Mouse (Mus musculus) limb, embryonic 15.5 days (tissue): ENCODE data around the gene Hlcs. TPM values are rescaled to one million over a fixed set of nuclear protein-coding genes. Genes with fewer than 3 reads are reported as not detected.
A peak's percentile ranks its signal among the peaks of the same experiment; 100 is the strongest.

ENCODE experiments used
- ATAC-seq: fragments of 200-750 bp; cut with Nextera tagmentation; 2 replicates; pipeline ENCODE4 v1.8.0; 2017; ENCODE audit warnings: low read depth, moderate TSS enrichment; ENCODE audit not compliant: insufficient number of reproducible peaks, low FRiP score, low TSS enrichment
- H3K27ac ChIP-seq: fragments of 300-500 bp; sonication (generic); 2 replicates; pipeline ENCODE4 v1.5.1; 2015; ENCODE audit warnings: moderate library complexity, mild to moderate bottlenecking, inconsistent platforms
- H3K27me3 ChIP-seq: fragments of 300-500 bp; sonication (generic); 2 replicates; pipeline ENCODE4 v1.6.1; 2015; ENCODE audit warnings: inconsistent platforms
- H3K36me3 ChIP-seq: fragments of 300-500 bp; sonication (generic); 2 replicates; pipeline ENCODE4 v1.6.1; 2015; ENCODE audit warnings: inconsistent platforms
- H3K4me1 ChIP-seq: fragments of 300-500 bp; sonication (generic); 2 replicates; pipeline ENCODE4 v1.6.1; 2015; ENCODE audit warnings: inconsistent platforms
- H3K4me2 ChIP-seq: fragments of 300-500 bp; sonication (generic); 2 replicates; pipeline ENCODE4 v1.6.1; 2015; ENCODE audit warnings: mild to moderate bottlenecking, inconsistent platforms
- H3K4me3 ChIP-seq: fragments of 300-500 bp; sonication (generic); 2 replicates; pipeline ENCODE4 v1.5.1; 2015; ENCODE audit warnings: mild to moderate bottlenecking, inconsistent platforms
- H3K9ac ChIP-seq: fragments of 300-500 bp; sonication (generic); 2 replicates; pipeline ENCODE4 v1.6.1; 2015; ENCODE audit warnings: inconsistent platforms
- H3K9me3 ChIP-seq: fragments of 300-500 bp; sonication (generic); 2 replicates; pipeline ENCODE4 v1.6.1; 2016; ENCODE audit warnings: inconsistent platforms
- WGBS: fragments of 180-500 bp; shearing (Covaris S2); methylation state at CpG from one replicate; pipeline ENCODE4 v1.1.7; 2015; 5-methylcytosine and 5-hydroxymethylcytosine counted together
- polyA plus RNA-seq: library from polyadenylated mRNA; unstranded; fragments of >200 nt; fragmentation: Nextera tagmentation; extraction: Ambion mirVana; gene quantifications from 2 replicates; pipeline ENCODE4 v1.2.1, GENCODE M21; 2015

Hlcs gene
- polyA plus RNA-seq, 1 experiment from 2014 or later, result 7.8 TPM

DNA sequence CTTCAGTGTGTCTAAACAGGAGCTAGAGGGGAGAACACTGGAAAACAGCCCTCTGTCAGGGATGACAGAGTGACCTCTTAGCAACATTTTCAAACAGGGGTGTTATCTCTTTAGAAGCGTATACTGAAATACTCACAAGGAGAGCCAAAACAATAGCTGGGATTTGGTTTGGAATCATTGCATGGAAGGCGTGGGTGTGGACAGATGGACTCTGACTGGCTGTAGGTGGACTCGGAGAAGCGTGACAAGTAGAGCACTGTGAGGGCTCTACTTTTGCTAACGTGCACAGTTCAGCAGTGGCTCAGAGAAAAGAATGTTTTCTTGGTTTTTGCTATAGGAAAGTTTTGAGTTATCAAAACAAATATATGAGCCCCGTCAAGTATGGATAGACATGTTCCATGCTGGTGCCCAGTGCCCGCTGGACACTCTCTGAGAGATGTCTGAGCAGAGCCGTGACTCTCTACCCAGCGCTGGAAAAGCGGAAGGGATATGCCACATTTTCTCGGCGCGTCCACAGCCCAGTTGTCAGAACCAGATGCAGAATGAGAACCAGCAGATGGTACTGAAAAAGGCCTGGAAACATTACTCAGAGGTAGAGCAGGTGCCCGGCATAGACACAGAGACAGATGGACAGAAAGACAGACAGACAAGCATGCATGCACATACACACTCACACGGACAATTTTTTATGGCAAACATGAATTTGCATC, 62.6 kb downstream of the Hlcs start:
- no peak overlapping the region for H3K27ac ChIP-seq
- no peak for ATAC-seq

DNA sequence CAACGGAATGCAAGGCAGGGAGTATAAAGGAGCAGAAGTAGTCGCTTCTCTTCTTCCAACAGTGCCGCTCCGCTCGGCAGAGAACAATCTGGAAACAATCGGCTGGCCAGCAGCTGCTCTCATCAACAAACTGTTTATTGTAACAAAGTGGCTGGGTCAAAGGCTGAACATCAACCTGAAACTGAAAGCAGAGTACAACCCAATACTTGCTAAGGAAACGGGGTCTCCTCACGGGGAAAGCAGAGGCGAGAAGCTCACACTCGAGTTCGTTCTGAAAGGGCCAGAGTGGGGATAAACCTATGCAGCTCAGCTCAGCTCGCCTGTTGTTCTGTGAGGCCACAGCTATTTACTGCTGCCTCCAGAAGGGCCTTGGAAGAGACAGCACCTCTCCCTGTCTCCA, 63.2 kb downstream of the Hlcs start:
- Histone ChIP-seq H3K9me3 (no peaks in the 10 kb centered on the region), H3K27me3 (peaks cover 25% of the 10 kb centered on the region; the same call in 1 of the 2 replicates), H3K4me3 (no peak overlapping the region), H3K36me3 (no peaks in the 10 kb centered on the region), H3K9ac (no peak overlapping the region), H3K4me1 (peaks cover 38% of the 10 kb centered on the region), H3K4me2 (peak overlapping the region; percentile 8; the same call in 1 of the 2 replicates), H3K27ac (no peak overlapping the region)
- 37% methylated on average over 12 of the region's 12 CpGs for WGBS
- no peak for ATAC-seq

More for the DNA sequence above, 62.6 kb downstream of the Hlcs start:
- peaks cover 22% of the 10 kb centered on the region; the same call in 1 of the 2 replicates for H3K27me3 ChIP-seq
- H3K9me3 ChIP-seq, result no peaks in the 10 kb centered on the region
- 79% methylated on average over 15 of the region's 15 CpGs for WGBS
- no peaks in the 10 kb centered on the region for H3K36me3 ChIP-seq
- H3K4me3 ChIP-seq, result no peak overlapping the region
- H3K4me1 ChIP-seq, result peaks cover 36% of the 10 kb centered on the region
- no peak overlapping the region for H3K9ac ChIP-seq
- 0 out of 2 replicates have a peak overlapping the region, but pooled peaks have one; percentile 8 for H3K4me2 ChIP-seq

- H3K4me2 ChIP-seq, result peak overlapping the region; percentile 8; the same call in 1 of the 2 replicates
- H3K9ac ChIP-seq, result no peak overlapping the region
Observed at GRCm38 (mm10) chr16:94249666-94250065, 63.7 kb downstream of the Hlcs start.

GRCm38 (mm10) chr16:94248721-94249120, 64.7 kb downstream of the Hlcs start:
- Histone ChIP-seq H3K4me3 (no peak overlapping the region), H3K36me3 (no peaks in the 10 kb centered on the region), H3K4me2 (no peak overlapping the region), H3K27me3 (peaks cover 31% of the 10 kb centered on the region; the same call in 1 of the 2 replicates), H3K9me3 (no peaks in the 10 kb centered on the region), H3K9ac (no peak overlapping the region), H3K27ac (no peak overlapping the region), H3K4me1 (peaks cover 29% of the 10 kb centered on the region)
- WGBS, result 79% methylated on average over 15 of the region's 15 CpGs
- ATAC-seq, result no peak

More at GRCm38 (mm10) chr16:94249666-94250065, 63.7 kb downstream of the Hlcs start:
- no peak overlapping the region for H3K27ac ChIP-seq
- 70% methylated on average over 10 of the region's 10 CpGs for whole genome bisulfite sequencing
- H3K36me3 ChIP-seq, result no peaks in the 10 kb centered on the region
- peaks cover 27% of the 10 kb centered on the region; the same call in 1 of the 2 replicates for H3K27me3 ChIP-seq
- no peak overlapping the region for H3K4me3 ChIP-seq
- no peak for ATAC-seq
- H3K4me1 ChIP-seq, result peaks cover 37% of the 10 kb centered on the region
- no peaks in the 10 kb centered on the region for H3K9me3 ChIP-seq

GRCm38 (mm10) chr16:94246976-94247375, 66.4 kb downstream of the Hlcs start:
- H3K9me3 ChIP-seq, result no peaks in the 10 kb centered on the region
- no peak for ATAC-seq
- no peak overlapping the region for H3K9ac ChIP-seq
- 0 out of 2 replicates have a peak, but pooled peaks cover 27% of the 10 kb centered on the region for H3K27me3 ChIP-seq
- WGBS, result 87% methylated on average over 8 of the region's 8 CpGs
- H3K36me3 ChIP-seq, result no peaks in the 10 kb centered on the region
- H3K4me3 ChIP-seq, result no peak overlapping the region
- no peak overlapping the region for H3K27ac ChIP-seq
- H3K4me1 ChIP-seq, result peaks cover 25% of the 10 kb centered on the region
- no peak overlapping the region for H3K4me2 ChIP-seq

- Histone ChIP-seq H3K27me3 (peaks cover 27% of the 10 kb centered on the region; the same call in 1 of the 2 replicates), H3K27ac (peak overlapping the region; percentile 43; the same call in 1 of the 2 replicates), H3K4me2 (no peak overlapping the region), H3K9ac (no peak overlapping the region), H3K9me3 (no peaks in the 10 kb centered on the region), H3K36me3 (no peaks in the 10 kb centered on the region), H3K4me3 (no peak overlapping the region), H3K4me1 (peaks cover 25% of the 10 kb centered on the region)
- peak; percentile 66; the same call in 1 of the 2 replicates for ATAC-seq
- WGBS, result 44% methylated on average over 17 of the region's 17 CpGs
Observed at GRCm38 (mm10) chr16:94246058-94246784, 67.2 kb downstream of the Hlcs start.

DNA sequence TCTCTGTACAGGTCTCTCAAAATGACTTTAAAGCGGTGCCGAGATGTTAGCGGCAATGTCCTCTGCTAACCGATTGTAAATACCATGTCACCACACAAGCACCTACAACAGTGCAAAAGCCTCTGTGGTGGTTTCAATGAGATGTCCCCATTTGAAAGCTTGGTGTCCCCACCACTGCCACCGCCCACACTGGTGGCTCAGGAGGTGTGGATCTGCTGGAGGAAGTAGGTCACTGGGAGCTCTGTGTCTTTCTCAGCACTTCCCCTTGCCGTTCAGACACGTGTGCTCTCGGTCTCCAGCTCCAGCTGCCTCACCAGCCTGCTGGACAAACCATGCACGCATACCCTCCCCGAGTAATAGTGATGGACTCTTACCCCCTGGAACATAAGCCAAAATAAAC, 72.2 kb downstream of the Hlcs start:
- ATAC-seq, result no peak
- Histone ChIP-seq H3K4me2 (no peak overlapping the region), H3K4me3 (no peak overlapping the region), H3K9ac (no peak overlapping the region), H3K36me3 (no peaks in the 10 kb centered on the region), H3K4me1 (peaks cover 10% of the 10 kb centered on the region), H3K9me3 (no peaks in the 10 kb centered on the region), H3K27me3 (peaks cover 29% of the 10 kb centered on the region), H3K27ac (no peak overlapping the region)
- WGBS, result 88% methylated on average over 10 of the region's 10 CpGs

GRCm38 (mm10) chr16:94240190-94240589, 73.2 kb downstream of the Hlcs start:
- Histone ChIP-seq H3K4me2 (no peak overlapping the region), H3K4me1 (peaks cover 4% of the 10 kb centered on the region), H3K9me3 (no peaks in the 10 kb centered on the region), H3K36me3 (no peaks in the 10 kb centered on the region), H3K9ac (no peak overlapping the region), H3K27ac (no peak overlapping the region), H3K4me3 (no peak overlapping the region), H3K27me3 (peaks cover 22% of the 10 kb centered on the region)
- no peak for ATAC-seq
- WGBS, result 46% methylated on average over 2 of the region's 2 CpGs

DNA sequence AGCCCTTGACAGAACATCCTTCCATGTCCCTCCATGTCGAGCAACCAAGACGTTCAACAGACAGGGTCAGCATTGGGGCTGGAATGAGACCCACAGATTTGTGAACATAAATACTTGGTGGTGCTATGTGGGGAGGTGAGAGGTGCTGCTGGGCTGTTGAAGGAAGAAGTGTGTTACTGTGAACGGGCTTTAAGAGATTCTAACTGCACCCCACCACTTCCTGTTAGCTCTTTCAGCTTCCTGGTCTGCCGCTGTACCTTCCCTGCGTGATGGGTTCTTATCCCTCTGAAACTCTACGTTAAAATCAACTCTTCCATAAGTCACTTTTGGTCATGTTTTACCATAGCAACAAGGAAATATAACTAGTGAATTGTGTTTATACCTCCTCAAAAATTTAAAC, 73.8 kb downstream of the Hlcs start:
- no peak for ATAC-seq
- 75% methylated on average over 6 of the region's 6 CpGs for WGBS
- Histone ChIP-seq H3K36me3 (no peaks in the 10 kb centered on the region), H3K9ac (no peak overlapping the region), H3K4me2 (no peak overlapping the region), H3K27me3 (peaks cover 21% of the 10 kb centered on the region), H3K9me3 (no peaks in the 10 kb centered on the region), H3K4me1 (peaks cover 4% of the 10 kb centered on the region; the same call in 1 of the 2 replicates), H3K4me3 (no peak overlapping the region), H3K27ac (no peak overlapping the region)

DNA sequence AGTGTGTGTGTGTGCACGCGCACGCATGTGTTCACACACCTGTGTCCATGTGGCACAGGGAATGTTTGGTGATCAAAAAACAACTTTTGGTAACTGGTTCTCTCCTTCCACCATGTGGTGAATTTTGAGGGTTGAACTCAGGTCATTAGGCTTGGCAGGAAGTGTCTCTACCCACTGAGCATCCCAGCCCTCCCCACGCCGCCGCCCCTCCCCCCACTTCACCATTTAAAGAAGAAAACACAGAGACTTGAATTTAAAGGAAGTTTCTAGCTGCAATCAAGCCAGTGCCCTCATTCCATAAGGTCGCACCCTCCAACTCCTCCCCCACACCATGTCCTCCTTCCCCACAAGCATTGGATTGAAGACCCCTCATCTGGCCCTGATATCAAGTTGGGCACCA, 74.2 kb downstream of the Hlcs start:
- H3K9ac ChIP-seq, result no peak overlapping the region
- no peak overlapping the region for H3K4me3 ChIP-seq
- H3K27ac ChIP-seq, result no peak overlapping the region
- H3K36me3 ChIP-seq, result no peaks in the 10 kb centered on the region
- no peaks in the 10 kb centered on the region for H3K9me3 ChIP-seq
- no peak for ATAC-seq
- WGBS, result 88% methylated on average over 7 of the region's 7 CpGs
- peaks cover 22% of the 10 kb centered on the region for H3K27me3 ChIP-seq
- peaks cover 4% of the 10 kb centered on the region; the same call in 1 of the 2 replicates for H3K4me1 ChIP-seq
- no peak overlapping the region for H3K4me2 ChIP-seq

GRCm38 (mm10) chr16:94237130-94237484, 76.3 kb downstream of the Hlcs start:
- WGBS, result 59% methylated on average over 6 of the region's 6 CpGs
- no peak for ATAC-seq
- Histone ChIP-seq H3K4me3 (no peak overlapping the region), H3K9ac (no peak overlapping the region), H3K4me2 (no peak overlapping the region), H3K9me3 (no peaks in the 10 kb centered on the region), H3K4me1 (peaks cover 4% of the 10 kb centered on the region; the same call in 1 of the 2 replicates), H3K36me3 (no peaks in the 10 kb centered on the region), H3K27ac (no peak overlapping the region), H3K27me3 (peaks cover 26% of the 10 kb centered on the region)
